Mouse (Mus musculus) testis, adult 2 months (tissue): Measurements from ENCODE around the gene Bmper. TPM values are rescaled to one million over a fixed set of nuclear protein-coding genes. Genes with fewer than 3 reads are reported as not detected.

Experiments used
- H3K27ac ChIP-seq: fragments of 200-500 bp; 2 replicates; pipeline ENCODE4 v1.5.1; 2012; ENCODE audit warnings: low read depth, low read length; ENCODE audit not compliant: control insufficient read depth, insufficient read depth
- H3K27me3 ChIP-seq: fragments of 200-500 bp; 2 replicates; pipeline ENCODE4 v1.6.1; 2012; ENCODE audit warnings: mild to moderate bottlenecking, low read length, moderate library complexity; ENCODE audit not compliant: control insufficient read depth, insufficient read depth
- H3K36me3 ChIP-seq: fragments of 200-500 bp; 2 replicates; pipeline ENCODE4 v1.6.1; 2012; ENCODE audit warnings: mild to moderate bottlenecking, low read length; ENCODE audit not compliant: control insufficient read depth, insufficient read depth
- H3K4me1 ChIP-seq: fragments of 200-500 bp; 2 replicates; pipeline ENCODE4 v1.6.1; 2012; ENCODE audit warnings: low read length; ENCODE audit not compliant: control insufficient read depth, insufficient read depth
- H3K4me3 ChIP-seq: fragments of 200-500 bp; 2 replicates; pipeline ENCODE4 v1.5.1; 2012; ENCODE audit warnings: low read depth, mild to moderate bottlenecking, low read length, moderate library complexity, mixed read lengths; ENCODE audit not compliant: control insufficient read depth
- CTCF ChIP-seq: fragments of 200-500 bp; IDR thresholded peaks from 2 replicates; pipeline ENCODE4 v1.5.1; 2012; ENCODE audit warnings: low read depth, mild to moderate bottlenecking, inconsistent platforms, low read length, moderate library complexity; ENCODE audit not compliant: control insufficient read depth, insufficient read depth, insufficient replicate concordance
- POLR2A ChIP-seq: fragments of 200-500 bp; IDR thresholded peaks from 2 replicates; pipeline ENCODE4 v1.6.1; 2012; ENCODE audit warnings: low read depth, mild to moderate bottlenecking, inconsistent platforms, low read length, moderate library complexity; ENCODE audit not compliant: control insufficient read depth
- polyA plus RNA-seq: library from polyadenylated mRNA; depleted of rRNA; stranded (reverse); fragments of >200 nt; gene quantifications from 2 replicates; pipeline ENCODE4 v1.2.3, GENCODE M21; 2012

The Bmper gene
- polyA plus RNA-seq, 1 experiment = 0.30 TPM

DNA sequence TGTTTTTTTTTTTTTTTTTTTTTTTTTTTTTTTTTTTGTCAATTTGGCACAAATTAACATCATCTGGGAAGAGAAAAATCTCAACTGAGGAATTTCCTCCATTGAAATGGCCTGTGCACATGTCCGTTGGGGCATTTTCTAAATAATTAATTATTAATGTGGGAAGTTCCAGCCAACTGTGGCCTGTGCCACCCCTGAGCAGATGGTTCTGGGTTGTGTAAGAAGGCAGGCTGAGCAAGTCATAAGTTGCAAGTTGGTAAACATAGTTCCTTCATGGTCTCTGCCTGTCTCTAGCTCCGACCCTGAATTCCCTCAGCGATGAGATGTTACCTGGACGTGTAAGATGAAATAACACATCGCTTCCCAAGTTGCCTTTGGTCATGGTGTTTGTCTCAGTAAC is 16.7 kb upstream of the Bmper start:
- H3K36me3 ChIP-seq = no peaks in the 10 kb centered on the region
- H3K27ac ChIP-seq = no peak overlapping the region
- no peak overlapping the region for H3K4me3 ChIP-seq
- peaks cover 7% of the 10 kb centered on the region for H3K4me1 ChIP-seq
- no peaks in the 10 kb centered on the region for H3K27me3 ChIP-seq
- TF ChIP-seq POLR2A (no peak), CTCF (no peak)

GRCm38 (mm10) chr9:23212303-23212702 is 10.6 kb upstream of the Bmper start:
- Histone ChIP-seq H3K27ac (no peak overlapping the region), H3K27me3 (no peaks in the 10 kb centered on the region), H3K4me1 (no peaks in the 10 kb centered on the region; the same call in 1 of the 2 replicates), H3K36me3 (no peaks in the 10 kb centered on the region), H3K4me3 (peak overlapping the region; percentile 28; the same call in 1 of the 2 replicates)
- TF ChIP-seq CTCF (peak; percentile 96), POLR2A (no peak)

DNA sequence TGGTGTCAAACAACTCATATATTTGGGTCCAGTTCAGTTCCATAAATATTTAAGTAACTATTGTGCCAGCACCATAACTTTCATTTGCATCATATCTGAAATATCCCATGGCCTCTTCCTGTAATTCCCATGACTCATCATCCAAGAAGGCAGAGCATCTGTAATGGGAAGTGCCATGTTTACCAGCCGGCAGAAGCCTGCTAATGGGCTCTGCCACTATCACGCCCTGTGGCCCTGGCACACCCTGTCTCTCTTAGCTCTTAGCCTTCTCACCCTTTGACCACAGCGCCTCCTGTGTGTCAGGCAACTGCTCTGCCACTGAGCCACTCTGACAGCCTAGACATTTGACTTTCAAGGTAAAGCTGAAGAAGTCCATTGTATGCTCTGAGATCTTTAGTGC is 3.1 kb upstream of the Bmper start:
- Histone ChIP-seq H3K27ac (no peak overlapping the region), H3K4me3 (no peak overlapping the region), H3K36me3 (no peaks in the 10 kb centered on the region), H3K4me1 (peaks cover 8% of the 10 kb centered on the region), H3K27me3 (no peaks in the 10 kb centered on the region)
- TF ChIP-seq POLR2A = no peak
- peak; percentile 29; the same call in 1 of the 2 replicates for TF ChIP-seq CTCF

GRCm38 (mm10) chr9:23221976-23222375 is 900 bp upstream of the Bmper start:
- H3K4me1 ChIP-seq = peaks cover 8% of the 10 kb centered on the region
- no peak overlapping the region for H3K4me3 ChIP-seq
- H3K27ac ChIP-seq = no peak overlapping the region
- no peaks in the 10 kb centered on the region for H3K27me3 ChIP-seq
- TF ChIP-seq CTCF (no peak), POLR2A (no peak)
- H3K36me3 ChIP-seq = no peaks in the 10 kb centered on the region

GRCm38 (mm10) chr9:23222492-23222840 is 410 bp upstream of the Bmper start:
- Histone ChIP-seq H3K4me1 (peaks cover 8% of the 10 kb centered on the region), H3K27me3 (no peaks in the 10 kb centered on the region)

DNA sequence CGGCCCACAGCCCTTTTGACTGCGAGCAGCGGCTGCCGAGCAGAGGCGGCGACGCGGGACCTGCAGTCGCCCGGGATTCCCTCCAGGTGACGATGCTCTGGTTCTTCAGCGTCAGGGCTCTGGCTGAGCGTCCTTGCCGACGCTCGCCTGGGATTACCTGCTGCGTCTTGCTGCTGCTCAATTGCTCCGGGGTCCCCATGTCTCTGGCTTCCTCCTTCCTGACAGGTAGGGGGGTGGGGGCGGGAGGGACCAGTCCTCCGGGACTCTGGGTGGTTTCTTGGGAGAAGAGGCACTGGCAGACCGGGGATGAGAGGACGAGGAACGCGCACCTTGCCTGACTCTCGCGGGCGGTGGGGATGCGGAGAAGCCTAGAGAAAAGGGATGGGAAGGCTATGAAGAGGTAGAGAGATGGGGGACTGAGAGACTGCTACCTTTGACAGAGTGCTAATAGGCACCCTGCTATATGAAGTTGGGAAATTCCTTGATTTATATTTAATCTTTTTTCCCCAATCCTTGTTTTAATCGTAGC is 737 bp downstream of the Bmper start:
- no peaks in the 10 kb centered on the region for H3K27me3 ChIP-seq
- no peak overlapping the region for H3K27ac ChIP-seq
- TF ChIP-seq CTCF (no peak), POLR2A (no peak)
- peak overlapping the region; percentile 65; the same call in 1 of the 2 replicates for H3K4me3 ChIP-seq
- H3K36me3 ChIP-seq = no peaks in the 10 kb centered on the region
- peaks cover 8% of the 10 kb centered on the region for H3K4me1 ChIP-seq

More at GRCm38 (mm10) chr9:23222492-23222840, 410 bp upstream of the Bmper start:
- peak overlapping the region; percentile 65 for H3K4me3 ChIP-seq
- no peak overlapping the region for H3K27ac ChIP-seq
- TF ChIP-seq CTCF (no peak), POLR2A (no peak)
- no peaks in the 10 kb centered on the region for H3K36me3 ChIP-seq

DNA sequence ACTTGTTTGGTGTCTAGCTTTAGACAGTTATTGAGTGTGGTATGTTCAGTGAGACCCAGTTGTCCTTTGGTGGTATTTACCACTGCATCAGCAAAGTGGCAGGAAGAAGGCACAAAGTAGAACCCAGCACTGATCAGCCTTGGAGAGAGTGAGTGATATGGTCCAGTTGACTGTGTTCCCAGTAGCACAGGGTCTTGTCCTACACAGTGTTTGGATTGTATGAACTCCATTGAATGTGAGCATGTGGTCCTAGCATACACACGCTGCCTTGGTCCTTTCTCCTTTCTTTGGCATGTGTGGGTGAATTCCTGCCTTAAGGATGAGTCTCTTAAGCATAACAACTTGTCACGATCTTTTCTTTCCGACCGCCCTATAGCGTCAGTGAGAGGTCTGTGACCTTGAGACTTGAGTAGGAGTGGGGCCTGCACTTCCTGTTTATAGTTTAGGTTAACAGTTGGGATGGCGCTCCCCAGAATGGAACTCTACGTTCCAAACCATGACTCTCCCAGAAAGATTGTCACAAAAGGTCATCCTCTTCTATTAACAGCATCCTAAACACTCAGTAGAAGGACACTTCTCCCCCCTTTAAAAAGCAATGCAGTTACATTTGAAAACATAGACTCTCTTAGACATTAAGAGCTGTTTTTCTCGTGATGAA is 10.7 kb downstream of the Bmper start:
- H3K4me1 ChIP-seq = no peaks in the 10 kb centered on the region
- no peak overlapping the region for H3K27ac ChIP-seq
- H3K27me3 ChIP-seq = no peaks in the 10 kb centered on the region
- no peaks in the 10 kb centered on the region for H3K36me3 ChIP-seq
- no peak overlapping the region for H3K4me3 ChIP-seq
- TF ChIP-seq CTCF = no peak
- TF ChIP-seq POLR2A = no peak
